Mouse (Mus musculus): ENCODE results near the gene Slc6a16. TPM values are rescaled to one million over a fixed set of nuclear protein-coding genes. Genes with fewer than 3 reads are reported as not detected.

Gene Slc6a16
- total RNA-seq, 2 experiments from 2014 or later, result not detected

- peak; percentile 72 to 76 for DNase-seq
Measured at GRCm38 (mm10) chr7:45216442-45217183, 24.3 kb upstream of the Slc6a16 start.

- no peak for DNase-seq
Measured at GRCm38 (mm10) chr7:45221680-45222079, 19.2 kb upstream of the Slc6a16 start.

- DNase-seq, result no peak
Measured at GRCm38 (mm10) chr7:45224826-45225225, 16.1 kb upstream of the Slc6a16 start.

GRCm38 (mm10) chr7:45226421-45226820 lies 14.5 kb upstream of the Slc6a16 start:
- no peak for DNase-seq

- no peak for DNase-seq
Measured at GRCm38 (mm10) chr7:45228548-45228947, 12.3 kb upstream of the Slc6a16 start.

- no peak for DNase-seq
Measured at GRCm38 (mm10) chr7:45229046-45229445, 11.8 kb upstream of the Slc6a16 start.

- DNase-seq, result peak in 1 of 2 experiments; percentile 12
Measured at GRCm38 (mm10) chr7:45229459-45230203, 11.3 kb upstream of the Slc6a16 start.

GRCm38 (mm10) chr7:45231192-45231591 lies 9.7 kb upstream of the Slc6a16 start:
- DNase-seq, result no peak

GRCm38 (mm10) chr7:45231941-45232340 lies 8.9 kb upstream of the Slc6a16 start:
- no peak for DNase-seq

GRCm38 (mm10) chr7:45232716-45233465 lies 8.0 kb upstream of the Slc6a16 start:
- no peak for DNase-seq

GRCm38 (mm10) chr7:45233580-45234332 lies 7.1 kb upstream of the Slc6a16 start:
- peak in 1 of 2 experiments; percentile 31 for DNase-seq

- DNase-seq, result no peak
Measured at GRCm38 (mm10) chr7:45234333-45234841, 6.5 kb upstream of the Slc6a16 start.

- peak; percentile 60 to 67 for DNase-seq
Measured at GRCm38 (mm10) chr7:45234922-45235571, 5.8 kb upstream of the Slc6a16 start.

GRCm38 (mm10) chr7:45235656-45236180 lies 5.2 kb upstream of the Slc6a16 start:
- peak in 1 of 2 experiments; percentile 21 for DNase-seq

GRCm38 (mm10) chr7:45237747-45238699 lies 2.9 kb upstream of the Slc6a16 start:
- DNase-seq, result no peak

- peak in 1 of 2 experiments; percentile 63 for DNase-seq
Measured at GRCm38 (mm10) chr7:45238723-45239496, 2.0 kb upstream of the Slc6a16 start, which contains the start of gene Cd37. TSS of gene Cd37 (minus strand) at chr7:45239115.

GRCm38 (mm10) chr7:45240109-45240508 lies 776 bp upstream of the Slc6a16 start:
- no peak for DNase-seq

- DNase-seq, result no peak
Measured at GRCm38 (mm10) chr7:45241389-45241749, 484 bp downstream of the Slc6a16 start.

- no peak for DNase-seq
Measured at GRCm38 (mm10) chr7:45247666-45248065, 6.8 kb downstream of the Slc6a16 start.
